ENCODE assay signal across 12 mouse cellular contexts in the genomic region with DNA sequence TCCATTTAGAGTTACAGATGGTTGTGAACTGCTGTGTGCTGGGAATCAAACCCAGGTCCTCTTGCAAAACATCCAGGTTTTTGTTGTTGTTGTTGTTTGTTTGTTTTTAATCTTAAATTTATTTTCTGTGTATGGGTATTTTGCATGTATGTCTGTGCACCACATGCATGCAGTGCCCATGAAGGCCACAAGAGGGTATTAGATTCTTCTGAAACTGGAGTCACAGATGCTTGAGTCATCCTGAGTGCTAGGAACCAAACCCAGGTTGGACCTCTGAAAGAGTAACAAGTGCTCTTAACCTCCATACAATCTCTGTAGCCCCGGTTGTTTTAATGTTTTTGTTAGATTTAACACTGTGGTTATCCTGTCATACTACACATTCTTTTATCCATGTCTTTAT. TPM values are rescaled to one million over a fixed set of nuclear protein-coding genes. Genes with fewer than 3 reads are reported as not detected.
A peak's percentile ranks its signal among the peaks of the same experiment; 100 is the strongest.
DNase-seq lines count a peak whose midpoint lies in the region; ATAC-seq and TF ChIP-seq lines count a peak whose summit lies in the region.
"Had no signal": no experiment of that assay in that cellular context is flagged by ENCODE, and none has a peak within 500 bp of the region (broad histone marks: within the 10 kb centered on the region; RNA-seq: fewer than 3 reads in every experiment).

No protein-coding gene starts in this region.

- H3K4me1 ChIP-seq in lung, embryonic 14.5 days (ENCODE audit: insufficient read depth) = no peaks in the 10 kb centered on the region
- no peaks in the 10 kb centered on the region for H3K4me1 ChIP-seq in ES-E14 (ENCODE audit: control insufficient read depth in 2 of 2, insufficient read depth in 2 of 2, low read length in 2 of 2, poor library complexity in 1 of 2)
- H3K4me1 ChIP-seq: limb, embryonic 13.5 days had no signal

- H3K9me3 ChIP-seq in lung, embryonic 14.5 days (ENCODE audit: low read depth, low read length) = no peaks in the 10 kb centered on the region
- H3K9me3 ChIP-seq in ES-E14 (ENCODE audit: control insufficient read depth, insufficient read depth, low read depth, low read length) = no peaks in the 10 kb centered on the region
- H3K9me3 ChIP-seq: limb, embryonic 13.5 days had no signal

- 92% methylated on average over 1 of the region's 1 CpGs for WGBS in lung, embryonic 14.5 days

- H3K4me2 ChIP-seq in lung, embryonic 14.5 days = no peak overlapping the region
- H3K4me2 ChIP-seq: limb, embryonic 13.5 days had no signal

- no peak overlapping the region for H3K27ac ChIP-seq in gastrocnemius, adult 2 months
- no peak overlapping the region for H3K27ac ChIP-seq in lung, embryonic 14.5 days (ENCODE audit: low read depth)
- H3K27ac ChIP-seq in ES-E14 (ENCODE audit: insufficient read depth, low read depth, low read length, poor library complexity, severe bottlenecking) = no peak overlapping the region
- H3K27ac ChIP-seq: limb, embryonic 13.5 days had no signal

- H3K36me3 ChIP-seq in lung, embryonic 14.5 days (ENCODE audit: insufficient read depth) = peaks cover 97% of the 10 kb centered on the region
- peaks cover 33% of the 10 kb centered on the region for H3K36me3 ChIP-seq in ES-E14 (ENCODE audit: control insufficient read depth, insufficient read depth, low read length, poor library complexity, severe bottlenecking)

- no peak overlapping the region for H3K4me3 ChIP-seq in gastrocnemius, adult 2 months
- no peak overlapping the region for H3K4me3 ChIP-seq in lung, embryonic 14.5 days (ENCODE audit: low read depth, low read length)
- H3K4me3 ChIP-seq in ES-E14 (ENCODE audit: insufficient read depth in 1 of 2, low read depth in 1 of 2, low read length in 2 of 2, poor library complexity in 1 of 2, severe bottlenecking in 1 of 2) = no peak overlapping the region
- H3K4me3 ChIP-seq: limb, embryonic 13.5 days had no signal

- no peaks in the 10 kb centered on the region for H3K27me3 ChIP-seq in lung, embryonic 14.5 days (ENCODE audit: insufficient read depth, low read length)
- H3K27me3 ChIP-seq: limb, embryonic 13.5 days had no signal

- in situ Hi-C loops in ES-E14 (cut with MboI; ENCODE audit: low sequenced_read_pairs in 2 of 2, unreplicated experiment in 2 of 2) = no loop called here

- no peak for ATAC-seq in lung, embryonic 14.5 days (ENCODE audit: insufficient read depth)

- intact Hi-C loops in gastrocnemius, adult 2 months (cut with DNase I) = no loop called here

- no peak overlapping the region for H3K9ac ChIP-seq in lung, embryonic 14.5 days
- H3K9ac ChIP-seq in ES-E14 (ENCODE audit: insufficient read depth, low read depth, low read length, poor library complexity, severe bottlenecking) = no peak overlapping the region
- H3K9ac ChIP-seq: limb, embryonic 13.5 days had no signal

- no peak for DNase-seq in gastrocnemius, adult 2 months
- no peak for DNase-seq in gastrocnemius, postnatal 10 days
- peak; percentile 36 for DNase-seq in lung, embryonic 14.5 days
- DNase-seq in lung, postnatal 4 days = no peak
- DNase-seq in ES-E14 (ENCODE audit: low read depth, low spot score) = peak; percentile 34
- peak; percentile 31 for DNase-seq in naive thymus-derived CD4-positive, alpha-beta T cell, adult 2 months (ENCODE audit: low read depth)
- DNase-seq in adrenal gland, postnatal 14 days = no peak
- no peak for DNase-seq in cerebellum, adult 8-10 months
- DNase-seq: adrenal gland, adult 2 months; embryo, embryonic 11 days; heart, postnatal 10 days had no signal

- peak; percentile 42 for TF ChIP-seq CTCF in gastrocnemius, adult 2 months (IDR thresholded peaks at IDR 0.05)
- peak; percentile 39 for TF ChIP-seq CTCF in lung, embryonic 14.5 days (IDR thresholded peaks at IDR 0.05; ENCODE audit: low read depth)

TF ChIP-seq in ES-E14, 5 proteins besides CTCF, POLR2A, EP300 and RAD21:
- TF ChIP-seq MAFK (IDR thresholded peaks at IDR 0.05; ENCODE audit: insufficient read depth, low read depth, low read length) (no peak), HCFC1 (IDR thresholded peaks at IDR 0.05; ENCODE audit: borderline replicate concordance, insufficient read depth, low read length) (no peak), ZNF384 (IDR thresholded peaks at IDR 0.05; ENCODE audit: low read depth, low read length) (no peak), CHD2 (IDR thresholded peaks at IDR 0.05; ENCODE audit: low read depth, low read length) (no peak), ZC3H11A (IDR thresholded peaks at IDR 0.05; ENCODE audit: borderline replicate concordance, low read depth, low read length) (no peak)

RNA-seq across cellular contexts. Expression of gene Baz1b, which starts 21.1 kb away (rescaled TPM):
- total RNA-seq in gastrocnemius, adult 2 months (2021) = 10 to 100 TPM; 32.7 to 36.8 TPM
- 10 to 100 TPM; 29.0 to 39.2 TPM for total RNA-seq in gastrocnemius, postnatal 10 days (2021)
- 68.9 and 70.9 TPM in 2 replicates for polyA plus RNA-seq in lung, embryonic 14.5 days (2014; fragmentation: Nextera tagmentation; extraction: Ambion mirVana)
- 63.1 and 70.1 TPM in 2 replicates for total RNA-seq in ES-E14 (2012; rRNA removed)
- 84.6 and 87.4 TPM in 2 replicates for total RNA-seq in adrenal gland, postnatal 14 days (2021)

RNA-seq across cellular contexts. Expression of gene Bcl7b, which starts 40.1 kb away (rescaled TPM):
- 10 to 100 TPM; 28.3 to 28.6 TPM for total RNA-seq in gastrocnemius, adult 2 months (2021)
- total RNA-seq in gastrocnemius, postnatal 10 days (2021) = 10 to 100 TPM; 28.4 to 28.9 TPM
- polyA plus RNA-seq in lung, embryonic 14.5 days (2014; fragmentation: Nextera tagmentation; extraction: Ambion mirVana) = 50.2 and 52.0 TPM in 2 replicates
- total RNA-seq in ES-E14 (2012; rRNA removed) = 15.0 and 17.5 TPM in 2 replicates
- 53.3 and 57.9 TPM in 2 replicates for total RNA-seq in adrenal gland, postnatal 14 days (2021)

RNA-seq across cellular contexts. Expression of gene Fzd9, which starts 42.8 kb away (rescaled TPM):
- 10 to 100 TPM; 23.1 to 52.1 TPM for total RNA-seq in gastrocnemius, adult 2 months (2021)
- 1 to 10 TPM; 9.2 to 9.8 TPM for total RNA-seq in gastrocnemius, postnatal 10 days (2021)
- 0.43 and 0.65 TPM in 2 replicates for polyA plus RNA-seq in lung, embryonic 14.5 days (2014; fragmentation: Nextera tagmentation; extraction: Ambion mirVana)
- total RNA-seq in ES-E14 (2012; rRNA removed) = 9.4 and 18.2 TPM in 2 replicates
- 2.7 and 3.0 TPM in 2 replicates for total RNA-seq in adrenal gland, postnatal 14 days (2021)

RNA-seq across cellular contexts. Expression of gene Tbl2, which starts 58.7 kb away (rescaled TPM):
- 1 to 10 TPM; 8.8 to 9.1 TPM for total RNA-seq in gastrocnemius, adult 2 months (2021)
- 10 to 100 TPM; 13.6 to 16.8 TPM for total RNA-seq in gastrocnemius, postnatal 10 days (2021)
- polyA plus RNA-seq in lung, embryonic 14.5 days (2014; fragmentation: Nextera tagmentation; extraction: Ambion mirVana) = 22.5 and 25.8 TPM in 2 replicates
- 49.6 and 99.0 TPM in 2 replicates for total RNA-seq in ES-E14 (2012; rRNA removed)
- 26.5 and 26.6 TPM in 2 replicates for total RNA-seq in adrenal gland, postnatal 14 days (2021)

Comparison
In these comparisons a context has a peak if more than half of its experiments do, and no peak if none do; other contexts are left out.
1. DNase-seq: peak in lung, embryonic 14.5 days (single experiment), ES-E14 (single experiment) and naive thymus-derived CD4-positive, alpha-beta T cell, adult 2 months (single experiment); none in gastrocnemius, adult 2 months (single experiment), gastrocnemius, postnatal 10 days (single experiment), lung, postnatal 4 days (0 of 2), adrenal gland, postnatal 14 days (single experiment) and cerebellum, adult 8-10 months (single experiment).